Mouse (Mus musculus): ENCODE data around the gene Akr1b3. TPM values are rescaled to one million over a fixed set of nuclear protein-coding genes. Genes with fewer than 3 reads are reported as not detected.

Akr1b3 gene
- total and polyA plus RNA-seq, 3 experiments: 110 to 532 (median 151) TPM

DNA sequence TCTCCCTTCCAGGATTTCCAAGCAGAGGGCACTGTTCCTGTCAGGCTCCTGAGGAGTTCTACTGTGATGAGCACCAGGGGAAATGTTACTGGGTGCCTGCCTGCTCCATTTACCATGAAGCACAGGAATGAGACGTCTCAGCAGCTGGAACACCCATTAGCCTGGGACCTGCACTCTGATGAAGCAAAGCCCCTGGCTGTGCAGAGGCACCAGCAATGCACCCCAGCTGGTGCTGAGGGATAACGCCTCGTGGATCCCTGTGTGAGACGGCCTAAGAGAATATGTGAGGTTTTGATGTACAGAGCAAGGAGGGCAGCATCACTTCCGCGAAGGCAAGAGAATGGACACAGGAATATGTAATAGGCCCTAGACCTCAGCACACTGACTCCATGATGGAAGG, 10.5 kb downstream of the Akr1b3 start:
- H3K9ac ChIP-seq (ENCODE audit: control insufficient read depth, low read depth, low read length, poor library complexity, severe bottlenecking): no peak overlapping the region

GRCm38 (mm10) chr6:34304675-34305241, 12.5 kb downstream of the Akr1b3 start:
- Histone ChIP-seq H3K27me3 (ENCODE audit: control insufficient read depth in 1 of 2, insufficient read depth in 2 of 2, low read length in 2 of 2) (no peaks in the 10 kb centered on the region), H3K4me3 (ENCODE audit: control insufficient read depth in 1 of 2, insufficient read depth in 1 of 2, low read depth in 2 of 2, low read length in 2 of 2) (no peak overlapping the region), H3K9me3 (replicated peaks; ENCODE audit: insufficient read depth, low read length) (no peaks in the 10 kb centered on the region), H3K4me1 (ENCODE audit: control insufficient read depth in 1 of 2, insufficient read depth in 2 of 2, low read length in 2 of 2) (no peaks in the 10 kb centered on the region), H3K9ac (ENCODE audit: control insufficient read depth, low read depth, low read length, poor library complexity, severe bottlenecking) (no peak overlapping the region), H3K79me2 (ENCODE audit: control insufficient read depth, insufficient read depth, low read length, poor library complexity) (no peaks in the 10 kb centered on the region), H3K27ac (ENCODE audit: control insufficient read depth, low read depth, low read length) (no peak overlapping the region), H3K36me3 (ENCODE audit: control insufficient read depth in 1 of 2, insufficient read depth in 2 of 2, low read length in 2 of 2) (no peaks in the 10 kb centered on the region; a peak in 1 of 4 replicates)
- no peak for TF ChIP-seq ETS1 (IDR thresholded peaks at IDR 0.05; ENCODE audit: low read depth, low read length)
- peak; percentile 4; the same call in 1 of the 2 replicates for TF ChIP-seq GATA1 (IDR thresholded peaks at IDR 0.05; ENCODE audit: low read depth, low read length)
- DNase-seq (ENCODE audit: low read depth, low spot score): no peak

More for the DNA sequence above, 10.5 kb downstream of the Akr1b3 start:
- Histone ChIP-seq H3K4me3 (ENCODE audit: control insufficient read depth in 1 of 2, insufficient read depth in 1 of 2, low read depth in 2 of 2, low read length in 2 of 2) (no peak overlapping the region), H3K36me3 (ENCODE audit: control insufficient read depth in 1 of 2, insufficient read depth in 2 of 2, low read length in 2 of 2) (no peaks in the 10 kb centered on the region; a peak in 1 of 4 replicates), H3K27ac (ENCODE audit: control insufficient read depth, low read depth, low read length) (no peak overlapping the region), H3K27me3 (ENCODE audit: control insufficient read depth in 1 of 2, insufficient read depth in 2 of 2, low read length in 2 of 2) (no peaks in the 10 kb centered on the region), H3K79me2 (ENCODE audit: control insufficient read depth, insufficient read depth, low read length, poor library complexity) (no peaks in the 10 kb centered on the region), H3K4me1 (ENCODE audit: control insufficient read depth in 1 of 2, insufficient read depth in 2 of 2, low read length in 2 of 2) (no peaks in the 10 kb centered on the region), H3K9me3 (replicated peaks; ENCODE audit: insufficient read depth, low read length) (no peaks in the 10 kb centered on the region)
- DNase-seq (ENCODE audit: low read depth, low spot score): no peak
- TF ChIP-seq ZC3H11A (IDR thresholded peaks at IDR 0.05; ENCODE audit: low read depth, low read length) (no peak), TBP (IDR thresholded peaks at IDR 0.05; ENCODE audit: low read depth, low read length) (no peak), NELFE (IDR thresholded peaks at IDR 0.05; ENCODE audit: low read depth, low read length) (no peak), ZKSCAN1 (IDR thresholded peaks at IDR 0.05; ENCODE audit: low read depth, low read length) (no peak), SIN3A (IDR thresholded peaks at IDR 0.05; ENCODE audit: low read length) (no peak), ZNF384 (IDR thresholded peaks at IDR 0.05; ENCODE audit: low read depth, low read length) (no peak), ZMIZ1 (IDR thresholded peaks at IDR 0.05; ENCODE audit: low read depth, low read length) (no peak), RCOR1 (IDR thresholded peaks at IDR 0.05; ENCODE audit: low read depth, low read length) (no peak), UBTF (IDR thresholded peaks at IDR 0.05; ENCODE audit: borderline replicate concordance, insufficient read depth, low read depth, low read length) (no peak), RAD21 (IDR thresholded peaks at IDR 0.05; ENCODE audit: low read depth, low read length) (no peak), GATA1 (IDR thresholded peaks at IDR 0.05; ENCODE audit: low read depth, low read length) (no peak), POLR2AphosphoS5 (IDR thresholded peaks at IDR 0.05; ENCODE audit: borderline replicate concordance, low read depth, low read length) (no peak), CHD2 (IDR thresholded peaks at IDR 0.05; ENCODE audit: low read length) (no peak), GABPA (IDR thresholded peaks at IDR 0.05; ENCODE audit: low read depth, low read length) (no peak), BHLHE40 (IDR thresholded peaks at IDR 0.05; ENCODE audit: borderline replicate concordance, low read depth, low read length) (no peak), JUND (IDR thresholded peaks at IDR 0.05; ENCODE audit: low read depth, low read length) (no peak), MYC (IDR thresholded peaks at IDR 0.05; ENCODE audit: low read depth, low read length) (no peak), MAX (IDR thresholded peaks at IDR 0.05; ENCODE audit: low read length) (no peak)

Measured in MEL (cell line).